Mouse (Mus musculus): ENCODE results near the gene 1700034J05Rik. TPM values are rescaled to one million over a fixed set of nuclear protein-coding genes. Genes with fewer than 3 reads are reported as not detected.

Gene 1700034J05Rik
- polyA plus RNA-seq, 1 experiment from 2014 or later = 0.17 TPM

DNA sequence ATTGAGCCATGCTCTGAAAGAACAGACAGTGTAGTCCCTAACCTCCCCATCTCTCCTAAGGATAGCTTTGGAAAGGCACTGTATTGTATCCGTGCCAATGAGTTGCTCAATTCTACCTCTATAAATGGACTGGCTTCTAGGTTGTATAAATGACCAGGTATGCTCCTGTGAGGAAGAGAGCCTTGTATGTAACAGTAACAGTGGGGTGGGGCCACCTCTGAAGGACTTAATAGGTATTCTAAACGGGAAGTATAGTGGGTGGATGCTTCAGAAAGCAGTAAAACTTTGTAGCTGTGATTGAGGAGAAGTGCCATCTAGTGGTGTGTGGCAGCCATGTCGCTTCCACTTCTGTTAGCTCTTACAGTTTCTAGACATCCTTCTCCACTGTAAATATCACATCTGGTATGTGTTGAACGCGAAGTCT lies 24.5 kb upstream of the 1700034J05Rik start:
- Histone ChIP-seq H3K4me2 (replicated peaks) (no peak overlapping the region), H3K9ac (no peak overlapping the region), H3K4me1 (peaks cover 8% of the 10 kb centered on the region), H3K27ac (no peak overlapping the region), H3K36me3 (no peaks in the 10 kb centered on the region; the same call in 1 of the 2 replicates), H3K9me3 (no peaks in the 10 kb centered on the region), H3K4me3 (no peak overlapping the region), H3K27me3 (no peaks in the 10 kb centered on the region)
- ATAC-seq (ENCODE audit: insufficient number of reproducible peaks, insufficient read depth, low FRiP score, low TSS enrichment) = no peak
- WGBS = 55% methylated on average over 5 of the region's 5 CpGs

DNA sequence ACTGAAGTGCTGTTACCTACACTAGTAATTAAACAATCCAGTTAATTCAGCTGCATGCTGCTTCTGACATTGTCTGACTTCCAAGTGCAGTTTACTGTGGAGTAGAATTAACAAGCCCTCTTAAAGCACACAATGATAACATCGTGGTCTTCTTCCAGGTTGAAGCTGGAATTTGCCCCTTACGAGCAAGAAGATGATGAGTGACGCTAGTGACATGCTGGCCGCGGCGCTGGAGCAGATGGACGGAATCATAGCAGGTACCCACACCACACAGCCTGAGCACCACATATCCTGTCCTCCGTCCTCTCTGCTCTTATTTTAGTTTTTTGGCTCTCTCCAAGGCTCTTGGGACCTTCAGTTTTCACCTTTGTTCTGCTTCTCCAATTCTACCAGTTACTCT lies 22.2 kb upstream of the 1700034J05Rik start:
- 83% methylated on average over 8 of the region's 8 CpGs for WGBS
- H3K9ac ChIP-seq = no peak overlapping the region
- peaks cover 11% of the 10 kb centered on the region for H3K4me1 ChIP-seq
- H3K36me3 ChIP-seq = no peaks in the 10 kb centered on the region; the same call in 1 of the 2 replicates
- H3K27me3 ChIP-seq = no peaks in the 10 kb centered on the region
- no peaks in the 10 kb centered on the region for H3K9me3 ChIP-seq
- no peak overlapping the region for H3K4me3 ChIP-seq
- no peak overlapping the region for H3K4me2 ChIP-seq (replicated peaks)
- no peak overlapping the region for H3K27ac ChIP-seq
- ATAC-seq (ENCODE audit: insufficient number of reproducible peaks, insufficient read depth, low FRiP score, low TSS enrichment) = no peak

DNA sequence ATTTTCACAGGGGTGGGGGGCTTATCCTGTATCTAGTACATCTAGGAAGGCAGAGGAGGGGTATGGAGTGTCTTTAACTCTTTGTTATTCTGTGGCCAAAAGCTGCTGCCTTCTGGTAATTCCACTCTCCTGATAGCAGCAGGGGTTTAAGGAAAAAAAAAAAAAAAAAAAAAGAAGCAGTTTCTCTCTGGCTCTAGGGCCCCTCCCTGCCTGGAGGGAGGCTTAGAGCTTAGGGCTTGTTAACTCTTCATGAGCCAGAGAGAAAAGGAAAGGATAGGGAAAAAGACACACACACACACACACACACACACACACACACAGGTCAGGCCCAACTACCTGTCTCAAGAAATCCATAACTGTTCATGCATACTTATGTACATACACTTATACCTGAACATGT lies 19.6 kb upstream of the 1700034J05Rik start:
- no peaks in the 10 kb centered on the region for H3K27me3 ChIP-seq
- H3K4me1 ChIP-seq = peaks cover 6% of the 10 kb centered on the region; the same call in 1 of the 2 replicates
- H3K4me2 ChIP-seq (replicated peaks) = no peak overlapping the region
- H3K4me3 ChIP-seq = no peak overlapping the region
- ATAC-seq (ENCODE audit: insufficient number of reproducible peaks, insufficient read depth, low FRiP score, low TSS enrichment) = no peak
- H3K27ac ChIP-seq = no peak overlapping the region
- no peaks in the 10 kb centered on the region; the same call in 1 of the 2 replicates for H3K36me3 ChIP-seq
- no peaks in the 10 kb centered on the region for H3K9me3 ChIP-seq
- H3K9ac ChIP-seq = no peak overlapping the region

DNA sequence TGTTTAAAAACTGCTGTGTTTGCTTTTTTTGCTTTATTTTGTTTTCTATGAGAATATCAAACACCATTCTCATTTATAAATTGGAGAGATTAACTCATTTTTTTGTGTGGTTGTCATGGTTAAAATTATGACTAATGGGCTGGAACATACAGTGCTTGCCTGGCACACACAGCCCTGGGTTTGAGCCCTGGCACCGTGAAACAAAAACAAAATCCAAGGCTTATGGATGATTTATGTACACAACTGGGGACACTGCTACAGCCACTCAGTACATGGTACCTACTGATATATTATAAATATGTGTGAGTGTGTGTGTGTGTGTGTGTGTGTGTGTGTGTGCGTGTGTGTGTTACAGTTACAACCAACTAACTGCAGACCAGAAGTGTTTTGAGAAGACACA lies 19.2 kb upstream of the 1700034J05Rik start:
- Histone ChIP-seq H3K4me2 (replicated peaks) (no peak overlapping the region), H3K9me3 (no peaks in the 10 kb centered on the region), H3K9ac (no peak overlapping the region), H3K36me3 (no peaks in the 10 kb centered on the region; the same call in 1 of the 2 replicates), H3K27ac (no peak overlapping the region), H3K4me3 (no peak overlapping the region), H3K4me1 (peaks cover 3% of the 10 kb centered on the region; the same call in 1 of the 2 replicates), H3K27me3 (no peaks in the 10 kb centered on the region)
- ATAC-seq (ENCODE audit: insufficient number of reproducible peaks, insufficient read depth, low FRiP score, low TSS enrichment) = no peak
- WGBS = 62% methylated on average over 2 of the region's 2 CpGs

DNA sequence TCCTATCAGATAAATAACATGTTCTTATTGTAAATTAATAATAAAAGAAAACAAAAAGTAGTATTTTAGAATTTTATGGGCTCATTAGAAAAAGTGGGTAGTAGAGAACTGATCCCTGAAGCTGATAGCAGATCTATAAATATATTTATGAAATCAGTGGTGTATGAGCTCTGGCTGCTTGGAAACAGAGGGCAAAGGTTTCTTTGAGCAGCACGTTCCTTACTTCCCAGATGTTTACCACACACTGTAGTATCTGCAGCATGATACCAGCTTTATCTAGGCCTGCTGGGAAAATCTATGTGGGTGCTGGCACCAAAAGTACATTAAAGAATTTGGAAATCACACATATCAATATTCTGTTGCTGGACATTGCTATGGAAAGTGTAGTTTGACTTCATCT lies 18.5 kb upstream of the 1700034J05Rik start:
- Histone ChIP-seq H3K4me3 (no peak overlapping the region), H3K27me3 (no peaks in the 10 kb centered on the region), H3K4me1 (peaks cover 3% of the 10 kb centered on the region; the same call in 1 of the 2 replicates), H3K9ac (no peak overlapping the region), H3K36me3 (no peaks in the 10 kb centered on the region), H3K9me3 (no peaks in the 10 kb centered on the region), H3K4me2 (replicated peaks) (no peak overlapping the region), H3K27ac (no peak overlapping the region)
- 44% methylated on average over 1 of the region's 1 CpGs for WGBS
- no peak for ATAC-seq (ENCODE audit: insufficient number of reproducible peaks, insufficient read depth, low FRiP score, low TSS enrichment)

DNA sequence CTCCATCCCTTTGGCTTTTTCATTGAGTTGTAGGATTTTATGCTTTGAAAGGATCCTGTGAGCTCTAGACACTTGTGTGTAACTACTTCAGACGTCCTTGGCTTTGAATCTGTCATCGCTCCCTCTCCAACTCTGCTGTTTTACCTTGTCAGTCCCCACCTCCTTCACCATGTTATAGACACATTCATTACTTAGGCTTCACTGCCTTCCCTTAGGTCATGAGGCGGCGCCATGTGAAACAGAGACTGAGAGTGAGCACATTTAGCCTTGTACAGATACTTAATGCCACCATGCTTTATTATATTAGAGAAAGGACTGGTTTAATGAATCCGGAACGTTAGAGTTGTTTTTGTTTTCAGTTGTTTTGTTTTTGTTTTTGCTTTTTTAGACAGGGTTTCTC lies 17.8 kb upstream of the 1700034J05Rik start:
- H3K4me1 ChIP-seq = peaks cover 3% of the 10 kb centered on the region; the same call in 1 of the 2 replicates
- H3K4me3 ChIP-seq = no peak overlapping the region
- no peak for ATAC-seq (ENCODE audit: insufficient number of reproducible peaks, insufficient read depth, low FRiP score, low TSS enrichment)
- H3K9ac ChIP-seq = no peak overlapping the region
- no peaks in the 10 kb centered on the region for H3K9me3 ChIP-seq
- 63% methylated on average over 6 of the region's 6 CpGs for WGBS
- no peaks in the 10 kb centered on the region for H3K36me3 ChIP-seq
- no peak overlapping the region for H3K4me2 ChIP-seq (replicated peaks)
- H3K27me3 ChIP-seq = no peaks in the 10 kb centered on the region
- H3K27ac ChIP-seq = no peak overlapping the region

DNA sequence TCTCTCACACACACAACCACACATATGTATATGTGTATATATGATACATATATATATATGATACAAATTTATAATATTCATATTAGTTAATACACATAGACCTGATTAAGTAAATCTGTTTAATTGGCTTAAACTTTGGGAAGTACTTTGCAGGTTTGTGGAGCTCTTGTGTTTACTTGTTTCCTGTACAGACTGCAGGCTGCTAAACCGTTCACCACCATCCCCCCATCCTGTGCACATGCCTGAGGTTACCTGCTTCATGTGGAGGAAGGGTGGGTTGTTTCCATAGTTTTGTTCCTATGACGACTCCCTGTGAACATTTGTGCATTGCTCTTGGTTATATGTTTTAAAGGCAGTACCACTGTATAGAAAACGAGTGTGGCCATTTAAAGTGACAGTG lies 17.1 kb upstream of the 1700034J05Rik start:
- peaks cover 3% of the 10 kb centered on the region; the same call in 1 of the 2 replicates for H3K4me1 ChIP-seq
- no peak overlapping the region for H3K27ac ChIP-seq
- H3K4me2 ChIP-seq (replicated peaks) = no peak overlapping the region
- no peaks in the 10 kb centered on the region for H3K9me3 ChIP-seq
- 52% methylated on average over 3 of the region's 3 CpGs for WGBS
- H3K4me3 ChIP-seq = no peak overlapping the region
- no peaks in the 10 kb centered on the region for H3K36me3 ChIP-seq
- no peaks in the 10 kb centered on the region for H3K27me3 ChIP-seq
- H3K9ac ChIP-seq = no peak overlapping the region
- ATAC-seq (ENCODE audit: insufficient number of reproducible peaks, insufficient read depth, low FRiP score, low TSS enrichment) = no peak

DNA sequence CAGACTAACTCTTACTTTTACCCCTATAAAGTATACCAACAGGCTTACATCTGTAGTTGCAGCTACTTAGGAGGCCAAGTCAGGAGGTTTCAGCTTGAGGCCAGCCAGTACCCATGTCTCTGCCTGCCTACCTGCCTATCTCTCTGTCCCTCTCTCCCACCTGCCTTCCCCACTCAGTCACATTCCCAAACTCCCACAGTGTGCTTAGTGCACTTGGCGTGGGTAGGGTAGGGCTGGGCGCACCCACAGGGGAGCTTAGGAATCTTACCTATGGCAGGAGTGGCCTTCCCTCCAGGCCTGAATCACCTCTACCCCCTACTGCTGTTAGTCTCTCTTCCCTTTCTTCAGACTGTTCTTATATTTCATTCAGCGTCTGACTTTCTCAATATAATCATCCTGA lies 16.6 kb upstream of the 1700034J05Rik start:
- no peak overlapping the region for H3K4me3 ChIP-seq
- H3K27ac ChIP-seq = no peak overlapping the region
- H3K9ac ChIP-seq = no peak overlapping the region
- no peak overlapping the region for H3K4me2 ChIP-seq (replicated peaks)
- no peak for ATAC-seq (ENCODE audit: insufficient number of reproducible peaks, insufficient read depth, low FRiP score, low TSS enrichment)
- no peaks in the 10 kb centered on the region for H3K27me3 ChIP-seq
- peaks cover 3% of the 10 kb centered on the region; the same call in 1 of the 2 replicates for H3K4me1 ChIP-seq
- no peaks in the 10 kb centered on the region for H3K9me3 ChIP-seq
- 53% methylated on average over 3 of the region's 3 CpGs for WGBS
- no peaks in the 10 kb centered on the region for H3K36me3 ChIP-seq

DNA sequence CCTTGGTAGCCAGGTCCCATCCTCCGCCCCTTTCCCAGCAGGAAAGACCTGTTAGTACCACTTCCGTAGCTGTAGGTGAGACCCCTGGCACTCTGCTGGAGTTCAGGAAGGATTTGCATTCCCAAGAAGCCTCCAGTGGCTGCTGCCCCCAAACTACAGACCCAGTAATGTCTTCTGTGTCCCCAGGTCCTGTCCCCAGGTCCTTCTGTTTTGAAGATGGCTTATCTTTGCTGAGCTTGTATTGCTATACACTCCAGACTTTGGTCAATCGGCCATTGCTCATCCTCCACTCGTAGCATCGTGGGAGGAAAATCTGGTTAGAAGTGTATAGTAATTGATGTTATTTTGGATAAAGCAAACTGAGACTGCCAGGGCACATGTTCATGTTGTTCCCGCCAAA lies 13.6 kb upstream of the 1700034J05Rik start:
- no peaks in the 10 kb centered on the region; the same call in 1 of the 2 replicates for H3K4me1 ChIP-seq
- H3K9me3 ChIP-seq = no peaks in the 10 kb centered on the region
- H3K27ac ChIP-seq = no peak overlapping the region
- no peaks in the 10 kb centered on the region for H3K36me3 ChIP-seq
- ATAC-seq (ENCODE audit: insufficient number of reproducible peaks, insufficient read depth, low FRiP score, low TSS enrichment) = no peak
- WGBS = 75% methylated on average over 6 of the region's 6 CpGs
- no peak overlapping the region for H3K9ac ChIP-seq
- H3K27me3 ChIP-seq = no peaks in the 10 kb centered on the region
- H3K4me2 ChIP-seq (replicated peaks) = no peak overlapping the region
- H3K4me3 ChIP-seq = no peak overlapping the region

DNA sequence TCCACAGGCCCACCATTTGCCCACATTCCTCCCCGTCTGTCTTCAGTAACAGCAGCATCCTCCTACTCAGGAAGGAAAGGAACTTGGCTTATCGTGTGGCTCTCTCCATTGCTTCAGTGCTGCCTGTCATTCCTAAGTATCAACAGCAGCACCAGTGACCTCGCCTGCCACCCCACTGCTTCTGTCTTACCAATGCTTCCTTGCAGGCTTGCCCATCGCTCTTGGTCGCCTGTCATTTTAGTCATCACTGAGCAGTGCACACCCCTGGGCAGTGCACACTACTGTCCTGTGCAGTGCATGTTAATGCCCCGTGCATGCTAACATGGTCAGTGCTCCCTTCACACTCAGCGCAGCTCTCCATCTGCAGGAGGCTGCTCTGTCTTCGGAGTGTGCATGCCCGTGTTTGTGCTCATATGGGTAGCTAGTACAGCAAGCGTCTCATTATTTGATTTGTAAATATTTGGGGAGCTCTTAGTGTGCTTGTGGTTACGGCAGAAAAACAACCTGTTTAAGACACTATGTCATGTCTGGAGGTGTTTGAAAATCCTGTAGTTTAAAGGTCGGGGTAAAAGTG lies 12.3 kb upstream of the 1700034J05Rik start:
- peaks cover 6% of the 10 kb centered on the region; the same call in 1 of the 2 replicates for H3K4me1 ChIP-seq
- H3K9ac ChIP-seq = no peak overlapping the region
- ATAC-seq (ENCODE audit: insufficient number of reproducible peaks, insufficient read depth, low FRiP score, low TSS enrichment) = 0 out of 2 replicates have a peak, but pooled peaks have one; percentile 47
- no peaks in the 10 kb centered on the region for H3K9me3 ChIP-seq
- no peaks in the 10 kb centered on the region for H3K36me3 ChIP-seq
- WGBS = 76% methylated on average over 12 of the region's 12 CpGs
- no peaks in the 10 kb centered on the region for H3K27me3 ChIP-seq
- no peak overlapping the region for H3K4me2 ChIP-seq (replicated peaks)
- H3K4me3 ChIP-seq = no peak overlapping the region
- H3K27ac ChIP-seq = no peak overlapping the region

DNA sequence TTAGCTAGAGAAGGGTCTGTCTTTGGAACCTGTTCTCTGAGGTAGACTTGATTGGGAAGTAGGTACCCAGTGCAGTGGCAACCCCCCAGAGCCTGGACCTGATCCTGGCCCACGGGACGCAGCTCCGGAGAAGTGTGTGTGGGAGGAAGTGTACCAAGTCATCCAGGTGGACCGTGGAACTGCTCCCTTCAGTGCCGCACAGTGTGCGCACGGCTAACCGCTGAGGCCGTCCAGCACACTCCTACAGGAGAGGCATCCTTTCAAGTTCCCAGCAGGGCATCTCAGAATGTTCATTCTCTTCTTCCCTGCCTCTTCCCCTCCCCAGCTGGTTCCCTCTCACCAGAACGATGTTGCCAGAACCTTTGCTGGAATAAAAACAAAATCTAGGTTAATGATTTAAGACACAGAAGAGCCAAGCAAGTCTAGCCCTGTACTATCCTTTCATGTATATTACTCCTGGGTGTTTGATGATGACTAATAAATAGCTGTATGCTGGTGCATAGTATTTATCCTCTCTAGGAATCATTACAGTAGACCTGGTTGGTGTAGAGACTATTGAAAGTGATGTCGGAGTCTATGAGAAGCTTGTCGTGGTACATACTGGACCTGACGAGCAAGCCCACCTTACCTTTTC lies 11.0 kb upstream of the 1700034J05Rik start:
- Histone ChIP-seq H3K9ac (no peak overlapping the region), H3K4me2 (replicated peaks) (no peak overlapping the region), H3K4me1 (peaks cover 6% of the 10 kb centered on the region; the same call in 1 of the 2 replicates), H3K9me3 (no peaks in the 10 kb centered on the region), H3K4me3 (no peak overlapping the region), H3K27ac (no peak overlapping the region), H3K36me3 (no peaks in the 10 kb centered on the region), H3K27me3 (no peaks in the 10 kb centered on the region)
- ATAC-seq (ENCODE audit: insufficient number of reproducible peaks, insufficient read depth, low FRiP score, low TSS enrichment) = no peak
- 84% methylated on average over 13 of the region's 13 CpGs for WGBS

DNA sequence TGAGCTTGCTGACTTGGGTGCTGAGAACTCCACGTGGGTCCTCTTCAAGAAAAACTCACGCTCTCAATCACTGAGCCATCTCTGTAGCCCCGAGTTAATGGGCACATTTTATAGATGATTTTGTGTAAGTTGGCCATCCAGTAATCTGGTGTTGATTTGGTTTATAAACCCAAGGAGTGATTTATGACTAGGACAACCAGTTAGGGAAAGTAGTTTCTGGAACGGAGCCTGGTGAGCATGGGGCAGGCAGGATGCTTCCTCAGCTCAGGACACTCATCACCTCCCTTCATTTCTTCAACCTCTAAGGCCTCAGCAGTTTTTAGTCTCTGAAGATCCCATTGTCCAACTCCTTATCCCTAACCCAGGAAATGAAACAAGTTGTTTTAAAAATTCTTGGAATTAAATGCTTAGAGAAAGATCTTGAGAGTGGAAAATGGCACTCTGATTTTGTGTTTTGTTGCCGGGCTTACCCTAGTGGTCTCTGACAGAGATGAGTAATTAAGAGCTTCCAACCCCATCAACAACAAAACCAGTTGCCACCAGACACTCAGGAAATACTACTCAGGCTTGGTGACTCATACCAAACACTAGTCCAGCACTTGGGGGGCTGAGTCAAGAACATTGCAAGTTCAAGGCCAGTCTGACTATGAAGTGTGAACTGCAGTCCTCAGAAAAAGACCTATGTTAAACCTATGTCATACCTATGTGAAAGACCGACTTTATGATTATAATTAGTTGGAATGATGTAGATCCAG lies 9.4 kb upstream of the 1700034J05Rik start:
- Histone ChIP-seq H3K9ac (no peak overlapping the region), H3K27me3 (no peaks in the 10 kb centered on the region), H3K36me3 (no peaks in the 10 kb centered on the region), H3K4me1 (peaks cover 10% of the 10 kb centered on the region; the same call in 1 of the 2 replicates), H3K4me2 (replicated peaks) (no peak overlapping the region), H3K27ac (no peak overlapping the region), H3K4me3 (no peak overlapping the region), H3K9me3 (no peaks in the 10 kb centered on the region)
- 90% methylated on average over 6 of the region's 6 CpGs for WGBS
- no peak for ATAC-seq (ENCODE audit: insufficient number of reproducible peaks, insufficient read depth, low FRiP score, low TSS enrichment)

All from embryonic facial prominence, embryonic 12.5 days (tissue).